ENCODE assay signal across 19 mouse cellular contexts in genomic region chr1:191687531-191687930, GRCm38 (mm10). TPM values are rescaled to one million over a fixed set of nuclear protein-coding genes. Genes with fewer than 3 reads are reported as not detected.
DNase-seq lines count a peak whose midpoint lies in the region; ATAC-seq and TF ChIP-seq lines count a peak whose summit lies in the region.
"Had no signal": no experiment of that assay in that cellular context is flagged by ENCODE, and none has a peak within 500 bp of the region (broad histone marks: within the 10 kb centered on the region; RNA-seq: fewer than 3 reads in every experiment).

No protein-coding gene starts in this region.

- no peaks in the 10 kb centered on the region for H3K36me3 ChIP-seq in liver, adult 2 months (ENCODE audit: control insufficient read depth, insufficient read depth, low read length)
- H3K36me3 ChIP-seq: hindbrain, embryonic 13.5 days; limb, embryonic 12.5 days; neural tube, embryonic 13.5 days had no signal

- no peak overlapping the region for H3K4me3 ChIP-seq in liver, adult 2 months (ENCODE audit: insufficient read depth, low read depth, low read length)
- H3K4me3 ChIP-seq: gastrocnemius, adult 2 months; heart, embryonic 12.5 days; hindbrain, embryonic 13.5 days; limb, embryonic 12.5 days; megakaryocyte, embryonic 14.5 days; neural tube, embryonic 13.5 days had no signal

- WGBS in liver, adult 2 months = 49% methylated on average over 7 of the region's 7 CpGs

- no peak overlapping the region for H3K9ac ChIP-seq in liver, adult 2 months (ENCODE audit: low read depth, low read length)
- H3K9ac ChIP-seq: heart, embryonic 12.5 days; hindbrain, embryonic 13.5 days; limb, embryonic 12.5 days; neural tube, embryonic 13.5 days had no signal

- peak; percentile 79 for DNase-seq in liver, adult 2 months (ENCODE audit: extremely low read depth, low read depth, low spot score)
- no peak for DNase-seq in liver
- DNase-seq in adrenal gland, postnatal 10 days = peak; percentile 54
- DNase-seq in skeletal muscle tissue, adult 2 months (ENCODE audit: low read depth, low spot score) = peak; percentile 7
- DNase-seq in urinary bladder, postnatal 25 days (ENCODE audit: low spot score) = no peak
- DNase-seq: cerebellum, postnatal 14 days; gastrocnemius, adult 2 months; heart, adult 11 months; kidney, postnatal 36 days; midbrain, embryonic 14.5 days; right cerebral cortex, adult 18-20 months; thymus, postnatal 14 days had no signal

- TF ChIP-seq POLR2A in liver, adult 2 months (IDR thresholded peaks at IDR 0.05; ENCODE audit: extremely low read depth, insufficient read depth, low read length) = no peak

- H3K27ac ChIP-seq in liver, adult 2 months (replicated peaks; ENCODE audit: insufficient read depth, low read depth, low read length) = no peak overlapping the region
- H3K27ac ChIP-seq: gastrocnemius, adult 2 months; hindbrain, embryonic 13.5 days; limb, embryonic 12.5 days; neural tube, embryonic 13.5 days had no signal

- no peaks in the 10 kb centered on the region for H3K27me3 ChIP-seq in liver, adult 2 months (ENCODE audit: control insufficient read depth, insufficient read depth, low read length)
- H3K27me3 ChIP-seq: heart, embryonic 12.5 days; hindbrain, embryonic 13.5 days; limb, embryonic 12.5 days; neural tube, embryonic 13.5 days had no signal

- H3K4me1 ChIP-seq in liver, adult 2 months (ENCODE audit: control insufficient read depth, insufficient read depth, low read length) = peaks cover 9% of the 10 kb centered on the region; the same call in 1 of the 2 replicates
- H3K4me1 ChIP-seq: heart, embryonic 12.5 days; hindbrain, embryonic 13.5 days; limb, embryonic 12.5 days; megakaryocyte, embryonic 14.5 days; neural tube, embryonic 13.5 days had no signal

- peak; percentile 99 for ATAC-seq in granulocyte monocyte progenitor cell, adult 5-6 weeks (replicated peaks; ENCODE audit: poor library complexity, severe bottlenecking)
- no peak for ATAC-seq in inflammation-experienced regulatory T-cells, adult 6 months

- H3K79me2 ChIP-seq in liver, adult 2 months (ENCODE audit: control insufficient read depth, insufficient read depth, low read length) = no peaks in the 10 kb centered on the region; the same call in 1 of the 2 replicates

- no peak for TF ChIP-seq CTCF in liver, adult 2 months (IDR thresholded peaks at IDR 0.05; ENCODE audit: low read depth, low read length)

RNA-seq across cellular contexts. Expression of gene Lpgat1, which starts 30.1 kb away (rescaled TPM):
- 71.2 and 82.1 TPM in 2 replicates for total RNA-seq in liver, adult 2 months (2014; rRNA removed)
- 19.8 and 27.9 TPM in 2 replicates for polyA plus RNA-seq in liver, adult 2 months (2012; rRNA removed)
- total RNA-seq in adrenal gland, postnatal 10 days (2021) = 10 to 100 TPM; 67.9 to 74.3 TPM
- total RNA-seq in granulocyte monocyte progenitor cell, adult 5-6 weeks (2014; fragmentation: Nextera tagmentation) = 32.2 and 34.6 TPM in 2 replicates
- total RNA-seq in granulocyte monocyte progenitor cell, adult 5-6 weeks (2017) = 31.7 and 36.3 TPM in 2 replicates
- 1 to 10 TPM; 7.2 to 8.7 (median 8.3) TPM for polyA plus RNA-seq in inflammation-experienced regulatory T-cells, adult 6 months (2017; shearing (Covaris generic))

Comparison
In these comparisons a context has a peak if more than half of its experiments do, and no peak if none do; other contexts are left out.
1. DNase-seq: peak in liver, adult 2 months (single experiment), adrenal gland, postnatal 10 days (single experiment) and skeletal muscle tissue, adult 2 months (single experiment); none in liver (single experiment) and urinary bladder, postnatal 25 days (single experiment).